Mouse (Mus musculus) embryonic facial prominence, embryonic 14.5 days (tissue): ENCODE data around the gene Kank2. TPM values are rescaled to one million over a fixed set of nuclear protein-coding genes. Genes with fewer than 3 reads are reported as not detected.

Experiments used
- ATAC-seq: fragments of 200-750 bp; cut with Nextera tagmentation; 2 replicates; pipeline ENCODE4 v1.8.0; 2017; ENCODE audit warnings: low read depth, moderate number of reproducible peaks, moderate TSS enrichment
- DNase-seq: peaks from one replicate; pipeline ENCODE4 v3.0.0-alpha.2; 2015; ENCODE audit warnings: low spot score
- H3K27ac ChIP-seq: fragments of 300-500 bp; sonication (generic); replicated peaks from 2 replicates; pipeline ENCODE4 v1.5.1; 2014; ENCODE audit warnings: low read depth, mild to moderate bottlenecking, low read length, moderate library complexity
- H3K27me3 ChIP-seq: fragments of 300-500 bp; sonication (generic); replicated peaks from 2 replicates; pipeline ENCODE4 v1.6.1; 2014; ENCODE audit warnings: low read length; ENCODE audit not compliant: control insufficient read depth, insufficient read depth
- H3K36me3 ChIP-seq: fragments of 300-500 bp; sonication (generic); 2 replicates; pipeline ENCODE4 v1.6.1; 2014; ENCODE audit warnings: low read length, mixed read lengths; ENCODE audit not compliant: control insufficient read depth, insufficient read depth
- H3K4me1 ChIP-seq: fragments of 300-500 bp; sonication (generic); 2 replicates; pipeline ENCODE4 v1.6.1; 2014; ENCODE audit warnings: antibody characterized with exemption, low read length; ENCODE audit not compliant: control insufficient read depth, insufficient read depth
- H3K4me2 ChIP-seq: fragments of 300-500 bp; sonication (generic); 2 replicates; pipeline ENCODE4 v1.6.1; 2014; ENCODE audit warnings: low read depth, mild to moderate bottlenecking, low read length, moderate library complexity, mixed read lengths
- H3K4me3 ChIP-seq: fragments of 300-500 bp; sonication (generic); 2 replicates; pipeline ENCODE4 v1.5.1; 2014; ENCODE audit warnings: low read depth, mild to moderate bottlenecking, low read length
- H3K9ac ChIP-seq: fragments of 300-500 bp; sonication (generic); 2 replicates; pipeline ENCODE4 v1.6.1; 2014; ENCODE audit warnings: low read depth, mild to moderate bottlenecking, low read length, moderate library complexity, mixed read lengths
- H3K9me3 ChIP-seq: fragments of 300-500 bp; sonication (generic); 2 replicates; pipeline ENCODE4 v1.6.1; 2016; ENCODE audit warnings: low read length; ENCODE audit not compliant: control insufficient read depth
- WGBS: fragments of 180-500 bp; shearing (Covaris S2); extraction: QIAGEN DNeasy Blood & Tissue Kit; methylation state at CpG from one replicate; pipeline ENCODE4 v1.1.7; 2014; 5-methylcytosine and 5-hydroxymethylcytosine counted together
- polyA plus RNA-seq: library from polyadenylated mRNA; unstranded; fragments of >200 nt; fragmentation: Nextera tagmentation; extraction: Ambion mirVana; gene quantifications from 2 replicates; pipeline ENCODE4 v1.2.1, GENCODE M21; 2014

The Kank2 gene
- polyA plus RNA-seq, 1 experiment from 2014 or later, result 12.1 TPM

GRCm38 (mm10) chr9:21747238-21747774, 51.2 kb downstream of the Kank2 start:
- 83% methylated on average over 3 of the region's 3 CpGs for WGBS
- no peaks in the 10 kb centered on the region for H3K9me3 ChIP-seq
- no peaks in the 10 kb centered on the region for H3K27me3 ChIP-seq
- no peak overlapping the region for H3K27ac ChIP-seq
- no peak overlapping the region for H3K4me2 ChIP-seq
- ATAC-seq (no peak), DNase-seq (no peak)
- no peak overlapping the region for H3K4me3 ChIP-seq
- peaks cover 75% of the 10 kb centered on the region for H3K36me3 ChIP-seq
- H3K4me1 ChIP-seq, result 0 out of 2 replicates have a peak, but pooled peaks cover 3% of the 10 kb centered on the region
- no peak overlapping the region for H3K9ac ChIP-seq

- WGBS, result 94% methylated on average over 10 of the region's 11 CpGs
- no peaks in the 10 kb centered on the region for H3K9me3 ChIP-seq
- H3K36me3 ChIP-seq, result peaks cover 94% of the 10 kb centered on the region
- DNase-seq (no peak), ATAC-seq (no peak)
- H3K4me2 ChIP-seq, result no peak overlapping the region
- no peak overlapping the region for H3K27ac ChIP-seq
- H3K27me3 ChIP-seq, result no peaks in the 10 kb centered on the region
- H3K4me3 ChIP-seq, result no peak overlapping the region
- H3K9ac ChIP-seq, result no peak overlapping the region
- no peaks in the 10 kb centered on the region for H3K4me1 ChIP-seq
Measured at GRCm38 (mm10) chr9:21741514-21741913, 57.0 kb downstream of the Kank2 start.

- Histone ChIP-seq H3K4me3 (no peak overlapping the region), H3K4me2 (no peak overlapping the region), H3K9me3 (no peaks in the 10 kb centered on the region), H3K27ac (no peak overlapping the region), H3K4me1 (no peaks in the 10 kb centered on the region), H3K27me3 (no peaks in the 10 kb centered on the region), H3K36me3 (peaks cover 93% of the 10 kb centered on the region), H3K9ac (no peak overlapping the region)
- ATAC-seq, result no peak
- DNase-seq, result no peak
- 94% methylated on average over 14 of the region's 14 CpGs for WGBS
Measured at GRCm38 (mm10) chr9:21740427-21740826, 58.1 kb downstream of the Kank2 start.

GRCm38 (mm10) chr9:21738776-21739175, 59.8 kb downstream of the Kank2 start:
- no peak overlapping the region for H3K4me3 ChIP-seq
- peaks cover 93% of the 10 kb centered on the region for H3K36me3 ChIP-seq
- WGBS, result 91% methylated on average over 7 of the region's 7 CpGs
- no peaks in the 10 kb centered on the region for H3K27me3 ChIP-seq
- no peak overlapping the region for H3K27ac ChIP-seq
- no peaks in the 10 kb centered on the region for H3K9me3 ChIP-seq
- no peak overlapping the region for H3K9ac ChIP-seq
- H3K4me2 ChIP-seq, result no peak overlapping the region
- no peaks in the 10 kb centered on the region for H3K4me1 ChIP-seq
- DNase-seq (no peak), ATAC-seq (no peak)

GRCm38 (mm10) chr9:21737188-21737587, 61.4 kb downstream of the Kank2 start:
- no peaks in the 10 kb centered on the region for H3K9me3 ChIP-seq
- H3K36me3 ChIP-seq, result peaks cover 96% of the 10 kb centered on the region
- H3K27me3 ChIP-seq, result no peaks in the 10 kb centered on the region
- H3K9ac ChIP-seq, result no peak overlapping the region
- no peak overlapping the region for H3K4me3 ChIP-seq
- ATAC-seq (no peak), DNase-seq (no peak)
- WGBS, result 85% methylated on average over 9 of the region's 10 CpGs
- no peak overlapping the region for H3K4me2 ChIP-seq
- no peaks in the 10 kb centered on the region for H3K4me1 ChIP-seq
- no peak overlapping the region for H3K27ac ChIP-seq

- Histone ChIP-seq H3K4me2 (no peak overlapping the region), H3K9ac (no peak overlapping the region), H3K4me1 (no peaks in the 10 kb centered on the region), H3K27me3 (no peaks in the 10 kb centered on the region), H3K9me3 (no peaks in the 10 kb centered on the region), H3K4me3 (no peak overlapping the region), H3K27ac (no peak overlapping the region), H3K36me3 (peaks cover 96% of the 10 kb centered on the region)
- ATAC-seq (no peak), DNase-seq (no peak)
- 90% methylated on average over 3 of the region's 3 CpGs for whole genome bisulfite sequencing
Measured at GRCm38 (mm10) chr9:21736580-21736979, 62.0 kb downstream of the Kank2 start.

- H3K9ac ChIP-seq, result no peak overlapping the region
- DNase-seq (no peak), ATAC-seq (no peak)
- peaks cover 95% of the 10 kb centered on the region for H3K36me3 ChIP-seq
- WGBS, result 87% methylated on average over 14 of the region's 14 CpGs
- no peaks in the 10 kb centered on the region for H3K4me1 ChIP-seq
- H3K27ac ChIP-seq, result no peak overlapping the region
- no peak overlapping the region for H3K4me3 ChIP-seq
- no peak overlapping the region for H3K4me2 ChIP-seq
- no peaks in the 10 kb centered on the region for H3K27me3 ChIP-seq
- H3K9me3 ChIP-seq, result no peaks in the 10 kb centered on the region
Measured at GRCm38 (mm10) chr9:21735126-21735525, 63.4 kb downstream of the Kank2 start.

GRCm38 (mm10) chr9:21733989-21734388, 64.6 kb downstream of the Kank2 start:
- Histone ChIP-seq H3K36me3 (peaks cover 92% of the 10 kb centered on the region), H3K27me3 (no peaks in the 10 kb centered on the region), H3K9me3 (no peaks in the 10 kb centered on the region), H3K9ac (no peak overlapping the region), H3K4me3 (no peak overlapping the region), H3K4me1 (no peaks in the 10 kb centered on the region), H3K27ac (no peak overlapping the region), H3K4me2 (no peak overlapping the region)
- DNase-seq, result no peak
- 96% methylated on average over 7 of the region's 7 CpGs for WGBS
- ATAC-seq, result no peak

GRCm38 (mm10) chr9:21733446-21733845, 65.1 kb downstream of the Kank2 start:
- 91% methylated on average over 17 of the region's 17 CpGs for WGBS
- ATAC-seq, result no peak
- Histone ChIP-seq H3K27ac (no peak overlapping the region), H3K9ac (no peak overlapping the region), H3K4me3 (no peak overlapping the region), H3K4me2 (no peak overlapping the region), H3K4me1 (no peaks in the 10 kb centered on the region), H3K27me3 (no peaks in the 10 kb centered on the region), H3K9me3 (no peaks in the 10 kb centered on the region), H3K36me3 (peaks cover 91% of the 10 kb centered on the region)
- DNase-seq, result no peak
